Mouse (Mus musculus) stomach, postnatal 0 days (tissue): ENCODE results near the gene Camk2g. TPM values are rescaled to one million over a fixed set of nuclear protein-coding genes. Genes with fewer than 3 reads are reported as not detected.

Experiments used
- ATAC-seq: fragments of 200-750 bp; cut with Nextera tagmentation; 2 replicates; pipeline ENCODE4 v1.8.0; 2017; ENCODE audit not compliant: low FRiP score, low TSS enrichment
- DNase-seq: peaks from one replicate; pipeline ENCODE4 v3.0.0-alpha.2; 2016; ENCODE audit warnings: low spot score
- H3K27ac ChIP-seq: fragments of 300-500 bp; sonication (generic); replicated peaks from 2 replicates; pipeline ENCODE4 v1.5.1; 2014; ENCODE audit warnings: mild to moderate bottlenecking, control low read depth
- H3K27me3 ChIP-seq: fragments of 300-500 bp; sonication (generic); 2 replicates; pipeline ENCODE4 v1.6.1; 2014; ENCODE audit warnings: low read length; ENCODE audit not compliant: control insufficient read depth, insufficient read depth
- H3K36me3 ChIP-seq: fragments of 300-500 bp; sonication (generic); 2 replicates; pipeline ENCODE4 v1.6.1; 2014; ENCODE audit warnings: low read length, mixed read lengths; ENCODE audit not compliant: control insufficient read depth, insufficient read depth
- H3K4me1 ChIP-seq: fragments of 300-500 bp; sonication (generic); replicated peaks from 2 replicates; pipeline ENCODE4 v1.6.1; 2014; ENCODE audit warnings: antibody characterized with exemption; ENCODE audit not compliant: control insufficient read depth, insufficient read depth
- H3K4me2 ChIP-seq: fragments of 300-500 bp; sonication (generic); replicated peaks from 2 replicates; pipeline ENCODE4 v1.6.1; 2014; ENCODE audit warnings: low read depth, mild to moderate bottlenecking, control low read depth, moderate library complexity
- H3K4me3 ChIP-seq: fragments of 300-500 bp; sonication (generic); 2 replicates; pipeline ENCODE4 v1.5.1; 2014; ENCODE audit warnings: low read depth, low read length, control low read depth
- H3K9ac ChIP-seq: fragments of 300-500 bp; sonication (generic); 2 replicates; pipeline ENCODE4 v1.6.1; 2014; ENCODE audit warnings: mild to moderate bottlenecking, low read length, control low read depth, mixed read lengths
- H3K9me3 ChIP-seq: fragments of 300-500 bp; sonication (generic); 2 replicates; pipeline ENCODE4 v1.6.1; 2016; ENCODE audit warnings: low read length; ENCODE audit not compliant: control insufficient read depth
- CTCF ChIP-seq: IDR thresholded peaks from 2 replicates; pipeline ENCODE4 v1.5.1; 2016; ENCODE audit warnings: antibody characterized with exemption, low read depth, mild to moderate bottlenecking, moderate library complexity
- EP300 ChIP-seq: optimal IDR thresholded peaks from 2 replicates; pipeline ENCODE3; 2016; ENCODE audit warnings: antibody characterized with exemption
- WGBS: fragments of 180-500 bp; shearing (Covaris S2); extraction: QIAGEN DNeasy Blood & Tissue Kit; methylation state at CpG from one replicate; pipeline ENCODE4 v1.1.7; 2014; 5-methylcytosine and 5-hydroxymethylcytosine counted together
- polyA plus RNA-seq: library from polyadenylated mRNA; unstranded; fragments of >200 nt; fragmentation: Nextera tagmentation; extraction: Ambion mirVana; gene quantifications from 2 replicates; pipeline ENCODE4 v1.2.1, GENCODE M21; 2015

The Camk2g gene
- polyA plus RNA-seq, 1 experiment from 2014 or later = 38.6 TPM

DNA sequence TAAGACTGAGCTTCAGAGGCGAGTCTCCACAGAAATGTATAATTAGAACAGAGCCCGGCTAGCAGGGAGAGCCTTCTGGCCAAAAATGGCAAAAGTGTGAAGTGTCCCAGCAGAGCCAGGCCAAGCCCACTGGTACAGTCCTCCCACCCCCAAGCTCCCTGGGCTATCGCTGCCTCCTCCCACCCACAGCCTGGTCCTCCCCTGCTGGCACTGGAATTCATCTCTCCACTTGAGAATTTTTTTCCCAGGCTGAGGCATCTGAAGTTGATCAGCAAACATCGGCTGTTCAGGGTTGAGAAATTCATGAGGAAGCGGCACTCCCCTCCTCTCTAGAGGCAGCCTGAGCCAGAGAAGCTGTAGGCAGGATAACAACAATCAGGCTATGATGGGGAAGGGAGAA, 25.3 kb downstream of the Camk2g start:
- Histone ChIP-seq H3K4me1 (no peaks in the 10 kb centered on the region), H3K4me2 (no peak overlapping the region), H3K4me3 (no peak overlapping the region), H3K36me3 (peaks cover 14% of the 10 kb centered on the region), H3K27ac (peak overlapping the region; percentile 85; the same call in 1 of the 2 replicates), H3K9ac (no peak overlapping the region), H3K27me3 (no peaks in the 10 kb centered on the region), H3K9me3 (no peaks in the 10 kb centered on the region)
- 50% methylated on average over 5 of the region's 5 CpGs for WGBS
- ATAC-seq (peak; percentile 65; the same call in 1 of the 2 replicates), DNase-seq (peak; percentile 38)
- no peak for TF ChIP-seq CTCF
- no peak for TF ChIP-seq EP300

DNA sequence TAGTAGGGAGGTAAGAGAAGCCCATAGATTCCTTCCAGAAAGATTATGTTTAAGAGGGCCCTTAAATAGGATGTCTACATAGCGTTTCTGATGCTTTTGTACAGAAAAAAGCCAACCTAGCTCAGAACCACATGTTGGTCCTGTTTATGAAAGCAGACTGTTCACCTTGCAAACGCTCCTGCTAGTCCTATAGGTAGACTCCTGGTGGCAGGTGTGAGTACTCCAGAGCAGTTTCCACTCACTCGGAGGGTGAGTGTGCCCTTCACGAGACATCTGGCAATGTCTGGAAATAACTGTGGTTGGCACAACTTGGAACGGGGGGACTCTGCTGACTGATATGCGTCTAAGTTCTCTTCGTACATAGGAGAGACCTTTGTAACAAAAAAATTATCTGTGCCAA, 26.0 kb downstream of the Camk2g start:
- 81% methylated on average over 7 of the region's 7 CpGs for WGBS

DNA sequence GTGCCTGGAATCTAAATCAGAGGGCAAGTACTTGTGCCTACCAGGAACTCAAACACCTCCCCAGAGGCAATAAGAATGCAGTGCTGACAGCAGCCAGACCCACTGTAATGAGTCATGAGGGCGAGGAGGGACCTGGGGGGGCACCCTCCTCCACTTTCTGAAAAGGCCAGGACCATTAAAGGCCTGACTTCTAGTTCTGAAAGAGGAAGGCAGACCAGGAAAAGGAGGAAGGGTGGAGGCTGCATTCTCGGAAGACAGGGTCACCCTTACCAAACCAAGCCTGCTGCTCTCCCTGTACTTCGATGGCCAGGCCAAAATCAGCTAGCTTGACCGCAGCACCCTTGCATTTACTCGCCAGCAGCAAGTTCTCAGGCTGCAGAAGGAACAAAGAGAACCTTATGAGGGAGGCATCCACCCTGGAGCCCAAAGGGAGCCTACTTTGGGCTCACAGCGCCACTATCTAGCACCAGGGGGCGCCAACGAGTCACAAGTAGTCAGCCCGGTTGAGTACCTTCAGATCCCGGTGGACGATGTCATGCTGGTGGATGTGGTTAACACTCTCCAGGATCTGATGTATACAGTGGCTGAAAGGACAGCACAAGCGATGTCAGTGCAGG, 28.1 kb downstream of the Camk2g start:
- DNase-seq (peak; percentile 88), ATAC-seq (peak; percentile 86)
- no peak overlapping the region for H3K9ac ChIP-seq
- WGBS = 22% methylated on average over 12 of the region's 12 CpGs
- H3K36me3 ChIP-seq = peaks cover 26% of the 10 kb centered on the region
- H3K4me3 ChIP-seq = no peak overlapping the region
- H3K9me3 ChIP-seq = no peaks in the 10 kb centered on the region
- H3K27ac ChIP-seq = peak overlapping the region; percentile 81
- H3K4me1 ChIP-seq = no peaks in the 10 kb centered on the region
- peak; percentile 98 for TF ChIP-seq CTCF
- no peak for TF ChIP-seq EP300
- H3K4me2 ChIP-seq = no peak overlapping the region
- H3K27me3 ChIP-seq = no peaks in the 10 kb centered on the region

More for the DNA sequence above, 26.0 kb downstream of the Camk2g start:
- no peak for DNase-seq
- no peak for TF ChIP-seq EP300
- TF ChIP-seq CTCF = 0 out of 2 replicates have a peak, but pooled peaks have one; percentile 30
- Histone ChIP-seq H3K4me2 (no peak overlapping the region), H3K36me3 (peaks cover 20% of the 10 kb centered on the region), H3K9me3 (no peaks in the 10 kb centered on the region), H3K4me3 (no peak overlapping the region), H3K4me1 (no peaks in the 10 kb centered on the region), H3K27ac (peak overlapping the region; percentile 85; the same call in 1 of the 2 replicates), H3K9ac (no peak overlapping the region), H3K27me3 (no peaks in the 10 kb centered on the region)
- no peak for ATAC-seq

DNA sequence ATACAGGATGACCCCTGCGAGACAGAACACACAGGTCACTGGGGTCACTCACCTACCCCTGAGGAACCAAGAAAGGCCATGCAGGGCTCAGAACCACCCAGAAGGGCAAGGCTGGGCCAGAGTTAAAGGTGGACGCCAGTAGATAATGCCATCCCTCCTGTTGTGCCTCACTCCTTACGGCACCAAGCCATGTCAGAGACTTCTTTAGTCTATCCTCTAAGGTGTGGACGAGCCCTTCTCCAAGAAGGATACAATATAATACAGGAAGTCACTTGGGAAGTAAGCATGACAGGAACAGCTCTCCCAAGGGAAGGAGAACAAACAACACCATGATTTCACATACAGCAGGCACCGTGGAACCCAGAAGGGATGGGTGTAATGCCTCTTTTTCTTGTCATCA, 28.9 kb downstream of the Camk2g start:
- Histone ChIP-seq H3K27ac (peak overlapping the region; percentile 81), H3K4me2 (no peak overlapping the region), H3K4me3 (no peak overlapping the region), H3K9me3 (no peaks in the 10 kb centered on the region), H3K9ac (no peak overlapping the region), H3K36me3 (peaks cover 27% of the 10 kb centered on the region), H3K27me3 (no peaks in the 10 kb centered on the region), H3K4me1 (no peaks in the 10 kb centered on the region)
- TF ChIP-seq EP300 (no peak), CTCF (no peak)
- 83% methylated on average over 5 of the region's 5 CpGs for WGBS
- no peak for ATAC-seq
- no peak for DNase-seq

DNA sequence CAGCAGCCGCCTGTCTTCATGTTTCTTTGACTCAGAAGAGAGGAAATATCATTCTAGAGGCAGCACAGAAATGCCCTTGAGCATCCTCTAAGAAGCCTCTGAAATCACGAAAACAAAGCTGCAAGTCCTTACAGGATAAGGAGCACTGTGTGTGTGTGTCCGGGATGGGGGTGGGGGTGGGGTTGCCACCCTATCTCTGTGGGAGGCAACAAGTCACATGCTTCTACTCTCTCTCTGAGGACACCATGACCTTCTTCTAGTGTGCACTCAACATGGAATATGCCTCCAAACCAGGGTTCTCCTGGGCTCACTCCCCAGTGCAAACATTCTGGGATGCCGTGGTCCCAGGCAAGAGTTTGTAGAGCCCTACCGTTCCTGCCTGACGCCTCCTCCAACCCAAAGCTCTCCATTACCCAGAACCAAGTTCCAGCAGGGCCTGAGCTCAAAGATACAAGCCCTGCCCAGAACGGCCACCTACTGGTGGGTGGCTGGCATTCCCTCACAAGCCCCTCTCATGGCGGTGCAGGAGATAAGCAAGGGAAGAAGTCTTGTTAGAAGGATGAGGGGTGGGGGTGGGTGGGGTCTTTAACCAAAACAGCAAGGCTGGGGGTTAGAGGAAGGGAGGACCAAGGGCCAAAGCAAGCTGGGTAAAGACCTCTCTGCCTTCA, 35.0 kb downstream of the Camk2g start:
- Histone ChIP-seq H3K4me3 (no peak overlapping the region), H3K36me3 (peaks cover 42% of the 10 kb centered on the region), H3K9me3 (no peaks in the 10 kb centered on the region), H3K27me3 (no peaks in the 10 kb centered on the region), H3K9ac (no peak overlapping the region), H3K4me2 (no peak overlapping the region), H3K4me1 (no peaks in the 10 kb centered on the region), H3K27ac (no peak overlapping the region)
- WGBS = 76% methylated on average over 8 of the region's 8 CpGs
- DNase-seq (no peak), ATAC-seq (no peak)
- peak; percentile 49 for TF ChIP-seq CTCF
- no peak for TF ChIP-seq EP300

DNA sequence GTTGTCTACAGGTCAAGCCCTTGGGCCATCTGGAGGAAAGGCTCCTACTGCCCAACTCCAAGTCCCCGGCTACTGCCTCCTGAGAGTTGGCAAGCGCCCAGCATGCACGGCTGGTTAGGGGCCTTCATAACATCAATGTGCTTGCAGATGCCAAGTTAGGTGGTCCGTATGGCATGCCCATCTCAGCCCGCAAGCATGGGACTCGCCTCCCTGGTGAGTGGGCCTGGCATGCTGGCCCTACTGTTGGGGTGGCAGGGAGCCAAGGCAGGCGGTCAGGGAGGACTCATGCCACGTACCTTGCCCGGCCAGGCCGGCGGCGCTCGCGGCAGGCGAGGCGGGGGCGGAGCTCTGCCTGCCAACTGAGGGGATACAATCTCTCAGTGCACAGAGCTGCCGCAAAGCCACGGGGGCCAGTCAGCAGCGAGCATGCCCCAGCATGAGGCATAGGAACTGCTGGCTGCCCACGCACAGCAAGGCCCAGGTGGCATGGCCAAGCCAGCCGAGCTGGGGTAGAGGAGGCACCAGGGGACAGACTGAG, 36.4 kb downstream of the Camk2g start:
- H3K4me3 ChIP-seq = no peak overlapping the region
- H3K4me1 ChIP-seq = no peaks in the 10 kb centered on the region
- H3K36me3 ChIP-seq = peaks cover 28% of the 10 kb centered on the region
- TF ChIP-seq EP300 = no peak
- no peak for TF ChIP-seq CTCF
- ATAC-seq = peak; percentile 24; the same call in 1 of the 2 replicates
- H3K9ac ChIP-seq = no peak overlapping the region
- H3K4me2 ChIP-seq = no peak overlapping the region
- no peak overlapping the region for H3K27ac ChIP-seq
- WGBS = 90% methylated on average over 22 of the region's 22 CpGs
- no peak for DNase-seq
- H3K27me3 ChIP-seq = no peaks in the 10 kb centered on the region
- H3K9me3 ChIP-seq = no peaks in the 10 kb centered on the region
